Mouse (Mus musculus): ENCODE results near the gene Rreb1.

The Rreb1 gene

DNA sequence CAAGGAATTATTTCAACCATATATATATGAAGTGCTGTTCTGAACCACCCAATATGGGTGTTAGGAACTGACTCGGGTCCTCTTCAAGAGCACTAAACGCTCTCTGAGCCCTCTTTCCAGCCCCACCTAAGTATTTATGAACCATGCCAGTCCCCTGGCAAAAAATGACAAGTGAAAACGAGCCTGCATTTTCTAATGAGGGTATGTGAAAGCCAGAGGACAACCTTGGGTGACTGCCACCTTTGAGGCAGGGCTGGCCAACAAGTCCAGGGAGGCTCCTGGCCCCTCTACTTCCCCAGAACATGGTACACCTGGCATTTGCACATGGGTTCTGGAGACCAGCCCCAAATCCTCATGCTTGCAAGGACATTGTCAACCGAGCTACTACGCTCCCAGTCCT is 196.5 kb downstream of the Rreb1 start:
- no peak for DNase-seq (ENCODE audit: low read depth, low spot score)

GRCm38 (mm10) chr13:37979506-37979905 is 201.3 kb downstream of the Rreb1 start:
- DNase-seq (ENCODE audit: low read depth, low spot score): no peak

DNA sequence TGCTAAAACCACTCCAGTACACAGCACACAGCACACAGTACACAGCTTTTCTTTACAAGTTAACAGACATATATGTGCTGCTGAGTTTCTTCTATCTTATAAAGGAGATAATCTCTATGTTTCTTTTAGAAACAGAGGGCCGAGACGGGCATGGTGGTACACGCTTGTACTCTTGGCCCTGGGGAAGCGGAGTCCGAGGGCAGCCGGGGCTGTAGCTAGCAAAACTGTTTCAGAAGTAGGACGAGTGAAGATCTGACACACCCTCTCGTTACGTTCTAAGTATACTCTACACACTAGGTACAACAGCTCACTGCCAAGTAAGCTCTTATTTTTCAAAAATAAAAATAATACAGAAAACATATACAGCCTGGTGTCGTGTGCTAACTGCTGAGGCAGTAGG is 202.1 kb downstream of the Rreb1 start:
- DNase-seq (ENCODE audit: low read depth, low spot score): no peak

DNA sequence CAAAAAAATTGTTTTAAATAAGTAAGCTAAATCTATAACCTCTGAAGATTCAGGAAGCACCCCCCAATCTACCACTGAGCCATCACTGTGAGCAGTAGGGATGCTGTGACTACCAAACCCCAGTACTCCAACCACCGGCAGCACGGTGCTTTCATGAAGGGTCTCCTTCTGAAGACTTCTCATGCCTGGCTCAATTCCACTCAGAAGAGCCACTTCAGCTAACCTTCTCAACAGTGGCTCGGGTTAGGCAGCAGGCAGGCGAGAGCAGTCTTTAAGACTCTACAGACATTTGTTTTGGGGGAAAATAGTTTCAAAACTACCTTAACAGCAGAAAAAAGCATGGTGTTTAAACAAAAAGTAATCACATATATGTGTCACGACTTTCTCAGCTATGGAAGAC is 202.9 kb downstream of the Rreb1 start:
- no peak for DNase-seq (ENCODE audit: low read depth, low spot score)

DNA sequence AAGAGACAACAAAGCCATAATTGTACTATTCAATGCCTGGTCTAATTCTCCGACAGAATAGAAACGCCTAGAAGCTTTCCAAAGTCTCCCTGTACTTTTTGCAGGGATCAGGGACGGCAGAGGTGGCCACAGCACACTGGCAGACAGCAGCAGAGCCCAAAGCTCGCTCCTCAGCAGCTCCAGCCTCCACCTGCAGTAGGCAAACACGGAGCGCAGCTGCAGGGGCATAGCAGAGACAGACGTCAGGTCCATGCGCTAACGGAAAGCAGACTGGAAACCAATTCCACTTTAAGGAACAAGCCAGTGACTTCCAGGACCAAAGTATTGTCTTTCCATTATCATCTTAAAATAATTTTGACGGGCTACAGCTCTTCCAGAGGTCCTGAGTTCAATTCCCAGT is 208.0 kb downstream of the Rreb1 start:
- no peak for DNase-seq (ENCODE audit: low read depth, low spot score)

GRCm38 (mm10) chr13:37989701-37990100 is 211.5 kb downstream of the Rreb1 start:
- no peak for DNase-seq (ENCODE audit: low read depth, low spot score)

DNA sequence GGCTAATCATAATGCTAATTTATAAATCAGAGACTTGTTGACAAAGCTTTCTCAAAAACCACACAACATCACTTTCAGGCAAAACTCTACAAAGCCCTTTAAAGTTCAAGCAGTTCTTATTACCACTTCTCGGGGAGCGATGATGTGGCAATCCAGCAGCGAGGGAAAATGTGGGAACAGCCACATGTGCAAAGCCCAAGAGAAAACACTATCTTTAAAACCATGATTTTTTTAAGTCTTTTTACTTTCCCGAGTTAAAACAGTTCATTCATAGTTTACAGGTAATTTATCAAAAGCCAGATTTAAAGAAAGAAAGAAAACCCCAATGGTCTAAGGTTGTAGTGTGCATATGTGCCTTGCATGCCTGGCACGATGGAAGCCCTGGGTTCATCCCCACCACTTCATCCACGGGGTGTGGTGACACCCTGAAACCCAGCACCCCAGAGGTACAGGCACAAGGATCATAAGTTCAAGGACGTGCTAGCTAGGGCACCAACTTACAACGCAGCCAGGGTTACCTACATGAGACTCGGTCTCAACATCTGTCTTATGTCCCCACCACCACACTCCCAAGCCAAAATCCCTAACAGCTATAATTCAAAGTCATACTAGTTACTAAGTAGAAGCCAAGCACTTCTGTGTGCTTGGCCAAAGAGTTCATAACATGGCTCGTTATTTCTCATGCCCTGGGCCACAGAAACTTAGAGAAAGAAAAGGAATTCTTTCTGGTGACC is 214.6 kb downstream of the Rreb1 start:
- DNase-seq (ENCODE audit: low read depth, low spot score): no peak

- DNase-seq (ENCODE audit: low read depth, low spot score): no peak
Measured at GRCm38 (mm10) chr13:37993376-37993703, 215.1 kb downstream of the Rreb1 start.

DNA sequence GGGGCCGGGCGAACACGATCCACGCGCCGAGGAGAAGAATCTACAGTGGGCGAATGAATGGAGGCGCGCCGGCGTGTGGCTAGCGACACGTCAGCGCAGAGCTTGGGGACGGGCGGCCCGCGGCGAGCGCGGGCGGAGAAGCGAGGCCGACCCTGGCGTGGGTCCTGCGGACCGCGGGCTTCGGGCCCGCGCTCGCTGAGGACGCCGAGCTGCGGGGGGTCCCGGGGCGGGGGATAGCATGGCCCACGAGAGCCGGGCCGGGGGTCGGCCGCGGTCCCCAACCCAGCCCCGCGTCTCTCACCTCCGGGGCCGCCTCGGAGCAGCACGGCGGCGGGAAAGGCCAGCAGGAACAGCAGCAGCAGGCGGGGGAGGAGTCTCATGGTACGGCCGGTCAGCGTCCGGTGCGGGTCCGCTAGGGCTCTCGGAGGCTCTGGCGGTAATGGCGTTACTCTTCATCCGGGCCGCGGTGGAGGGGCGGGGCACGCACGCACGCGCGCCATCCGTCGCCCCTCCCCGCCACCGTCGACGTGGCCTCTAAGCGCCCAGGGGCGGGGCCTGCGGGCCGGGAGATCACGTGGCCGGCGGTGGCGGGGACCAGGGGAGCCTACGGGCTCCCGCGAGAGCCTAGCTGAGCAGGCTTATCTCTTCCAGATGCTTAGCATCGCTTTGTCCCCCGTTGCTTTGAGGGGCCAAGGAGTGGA is 215.7 kb downstream of the Rreb1 start, which contains the start of gene Ssr1:
TSS of gene Ssr1 (minus strand) at position 514 of the 701 bp plus-strand sequence.
- DNase-seq (ENCODE audit: low read depth, low spot score): peak; percentile 77

DNA sequence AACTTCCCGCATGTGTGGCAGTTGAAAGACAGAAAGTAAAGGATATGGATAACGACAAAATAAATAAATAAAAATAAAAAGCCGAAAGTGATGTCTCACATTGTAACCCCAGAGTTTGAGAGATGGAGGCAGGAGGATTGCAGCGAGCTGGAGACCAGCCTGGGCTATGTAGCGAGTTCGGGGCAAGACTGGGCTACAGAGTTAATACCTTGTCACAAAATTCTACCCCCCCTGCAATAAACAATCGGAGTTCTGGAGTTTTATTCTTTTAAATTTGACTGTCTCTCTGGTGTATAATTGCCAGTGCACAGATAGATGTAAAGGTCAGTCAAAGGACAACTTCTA is 216.2 kb downstream of the Rreb1 start:
- DNase-seq (ENCODE audit: low read depth, low spot score): no peak

GRCm38 (mm10) chr13:37999713-38000112 is 221.5 kb downstream of the Rreb1 start:
- DNase-seq (ENCODE audit: low read depth, low spot score): no peak
